Mouse (Mus musculus): ENCODE data around the gene Nat8l.

Gene Nat8l

DNA sequence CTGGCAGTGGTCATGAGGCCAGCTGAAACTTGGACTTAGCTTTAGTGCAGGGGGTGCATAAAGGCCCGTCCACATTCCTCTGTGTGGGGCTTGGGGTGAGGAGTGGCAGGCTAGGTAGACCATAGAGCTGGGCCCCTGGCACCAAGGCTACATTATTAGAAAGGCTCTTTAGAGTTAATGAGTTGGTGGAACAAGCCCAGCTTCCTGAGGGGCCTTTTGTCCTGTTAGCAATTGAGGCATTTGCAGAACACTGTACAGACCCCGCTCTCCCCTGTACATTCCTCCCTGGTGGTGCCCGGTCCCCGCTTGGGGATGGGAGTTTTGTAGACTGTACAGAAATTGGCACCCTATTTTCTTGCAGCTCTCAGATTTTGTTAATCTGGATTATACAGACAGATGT is 6.9 kb downstream of the Nat8l start:
- no peak for DNase-seq (ENCODE audit: low spot score)

DNA sequence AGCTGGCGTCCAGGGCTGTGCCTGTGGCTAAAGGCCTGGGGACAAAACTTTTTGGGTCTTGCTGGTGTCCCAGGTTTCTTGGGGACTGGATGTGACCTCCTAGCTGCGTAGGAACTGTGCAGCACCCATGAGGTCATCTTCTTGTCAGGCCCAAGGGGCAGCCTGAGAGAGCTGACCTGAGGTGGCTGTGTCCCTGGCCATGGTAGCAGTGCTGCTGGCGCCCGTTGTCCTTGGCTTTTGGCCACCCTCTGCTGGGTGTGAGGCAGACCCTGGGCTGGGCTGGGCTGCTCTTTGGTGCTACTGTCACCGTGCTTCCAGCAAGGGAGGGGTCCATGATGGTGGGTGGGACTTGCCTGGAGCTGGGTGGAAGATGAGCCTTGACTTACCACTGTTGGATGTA is 8.8 kb downstream of the Nat8l start:
- no peak for DNase-seq (ENCODE audit: low spot score)

DNA sequence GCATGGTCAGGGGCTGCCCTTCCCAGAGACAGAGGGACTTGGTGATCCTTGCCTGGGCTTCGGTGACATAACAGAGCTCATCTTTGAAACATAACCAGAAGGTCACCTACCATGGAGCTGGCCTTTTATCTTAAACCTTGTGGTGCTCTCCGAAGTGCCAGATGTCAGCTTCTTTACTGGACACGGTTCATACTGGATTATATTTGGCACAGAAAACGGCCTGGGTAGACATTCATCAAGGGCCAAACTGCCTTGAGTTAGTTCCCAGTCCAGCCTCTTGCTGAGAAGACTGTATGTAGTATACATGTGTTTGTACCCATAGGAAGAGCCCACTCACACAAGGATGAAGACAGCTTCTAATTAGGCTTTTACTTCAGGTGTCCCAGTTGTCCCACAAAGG is 11.0 kb downstream of the Nat8l start:
- no peak for DNase-seq (ENCODE audit: low spot score)

DNA sequence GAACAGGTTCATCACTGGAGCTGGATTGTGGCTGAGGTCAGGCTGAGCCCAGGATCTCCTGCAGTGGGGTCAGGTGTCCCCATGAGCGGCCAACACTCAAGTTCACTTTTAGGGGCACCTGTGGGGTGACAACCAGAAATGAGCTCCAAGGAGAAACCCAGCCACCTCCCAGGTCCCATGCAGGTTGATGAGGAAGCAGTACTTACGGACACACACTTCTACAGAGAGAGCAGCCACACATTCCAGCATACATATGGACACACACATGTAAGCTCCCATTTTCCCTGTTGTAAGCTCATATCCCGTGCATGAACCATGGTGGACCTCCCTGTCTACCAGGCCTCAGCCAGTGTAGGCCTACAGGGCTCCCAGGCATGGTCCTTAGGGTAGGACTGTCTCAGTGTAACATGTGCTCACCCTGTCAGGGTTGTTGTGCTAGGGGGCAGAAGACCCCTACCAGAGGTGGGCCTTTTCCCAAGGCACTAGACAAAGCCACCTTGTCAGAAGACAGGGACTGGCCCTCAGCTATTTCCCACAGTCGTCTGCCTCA is 11.7 kb downstream of the Nat8l start:
- no peak for DNase-seq (ENCODE audit: low spot score)

DNA sequence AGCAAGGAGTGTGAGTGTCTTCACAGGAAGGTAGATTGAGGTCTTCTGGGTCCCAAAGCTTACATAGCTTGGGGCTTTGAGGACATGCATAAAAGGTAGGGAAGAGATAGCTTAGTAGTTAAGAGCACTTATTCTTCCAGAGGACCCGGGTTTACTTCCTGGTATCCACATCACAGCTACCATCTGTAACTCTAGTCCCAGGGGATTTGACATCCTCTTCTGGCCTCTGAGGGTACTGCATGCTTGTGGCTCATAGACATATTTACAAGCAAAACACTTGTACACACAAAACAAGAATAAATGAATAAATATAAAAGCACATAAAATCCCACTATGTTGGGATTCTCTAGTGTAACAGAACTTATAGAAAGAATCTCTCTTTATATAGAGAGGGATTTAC is 18.9 kb downstream of the Nat8l start:
- DNase-seq (ENCODE audit: low spot score): no peak

DNA sequence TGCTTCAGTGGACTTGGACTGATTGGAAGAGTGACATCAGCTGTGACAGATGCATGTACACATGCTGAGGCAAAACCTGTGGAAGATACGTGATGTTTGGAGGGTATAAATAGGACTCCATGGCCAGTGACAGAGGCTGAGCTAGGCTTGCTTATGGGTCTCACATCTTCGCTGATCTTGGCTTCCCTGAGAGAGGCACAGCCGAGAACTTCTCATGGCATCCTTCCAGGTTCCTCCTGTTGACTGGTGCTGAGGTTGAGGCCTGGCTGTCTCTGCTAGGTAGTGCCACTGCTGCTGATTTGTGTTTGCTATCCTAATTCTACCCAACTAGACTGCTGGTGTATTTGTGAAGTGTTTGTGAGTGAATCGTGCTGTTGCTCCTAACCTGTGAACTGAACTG is 23.2 kb downstream of the Nat8l start:
- no peak for DNase-seq (ENCODE audit: low spot score)

DNA sequence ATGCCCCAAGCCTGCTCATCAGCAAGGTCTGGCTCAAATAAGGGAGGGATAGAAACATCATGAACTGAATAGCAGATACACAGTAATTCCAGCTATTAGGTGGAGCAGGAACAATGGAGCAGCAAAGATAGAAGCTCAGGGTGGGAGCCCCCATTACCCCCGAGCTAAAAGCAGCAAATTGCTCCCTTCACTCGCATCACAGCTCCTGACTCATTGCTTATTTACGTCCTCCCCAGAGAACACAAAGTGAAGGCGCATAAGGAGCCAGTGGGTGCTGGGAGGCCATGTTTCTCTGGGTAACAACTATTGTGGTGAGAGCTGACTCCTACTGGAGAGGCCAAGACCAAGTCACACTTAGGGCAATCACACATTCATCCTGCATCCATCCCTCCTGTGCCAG is 34.3 kb downstream of the Nat8l start:
- DNase-seq (ENCODE audit: low spot score): no peak

DNA sequence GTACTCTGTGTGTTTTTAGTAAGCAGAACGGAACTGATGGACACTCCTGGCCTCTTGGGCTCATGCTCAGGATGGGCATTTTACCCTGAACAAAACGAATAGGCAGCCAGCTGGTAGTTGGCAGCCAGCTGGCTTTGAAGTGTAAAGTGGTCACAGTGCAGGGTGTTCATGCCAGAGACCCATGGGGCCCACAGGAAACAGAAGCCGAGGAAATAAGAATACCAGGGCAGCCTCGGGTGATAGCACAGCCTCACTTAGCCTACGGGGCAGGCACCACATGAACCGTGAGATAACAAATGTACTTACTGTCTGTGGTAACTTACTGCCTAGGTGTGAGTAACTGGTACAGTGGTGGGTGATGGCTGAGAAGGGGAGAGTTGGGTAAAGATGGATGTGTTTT is 35.2 kb downstream of the Nat8l start:
- no peak for DNase-seq (ENCODE audit: low spot score)

DNA sequence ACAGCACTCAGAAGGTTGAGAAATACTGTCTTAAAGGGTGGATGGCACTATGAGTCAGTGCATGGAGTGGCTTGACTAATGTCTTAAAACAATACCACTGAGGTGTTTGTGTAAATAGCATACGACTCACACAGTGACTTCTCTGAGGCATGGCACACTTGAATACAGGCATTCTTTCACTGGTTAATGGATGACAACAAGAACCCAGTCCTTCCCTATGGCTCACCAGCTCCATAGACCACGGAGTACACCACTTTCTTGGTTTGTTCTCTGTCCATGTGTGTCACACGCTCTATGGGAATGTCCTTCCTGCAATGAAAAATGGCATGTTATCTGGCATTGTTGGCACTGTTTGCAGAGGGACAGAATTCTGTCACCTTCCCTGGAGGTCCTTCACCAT is 36.7 kb downstream of the Nat8l start:
- no peak for DNase-seq (ENCODE audit: low spot score)
